Mouse (Mus musculus) limb, embryonic 13.5 days (tissue): ENCODE results near the gene Pdxdc1. TPM values are rescaled to one million over a fixed set of nuclear protein-coding genes. Genes with fewer than 3 reads are reported as not detected.
"Not testable (repeated sequence)": the region's sequence is repeated elsewhere in the genome, so short reads cannot be mapped to it uniquely, and the experiment has no call there.

Experiments used
- ATAC-seq: fragments of 200-750 bp; cut with Nextera tagmentation; 2 replicates; pipeline ENCODE4 v1.8.0; 2017; ENCODE audit warnings: low read depth, moderate number of reproducible peaks, moderate TSS enrichment; ENCODE audit not compliant: low FRiP score
- H3K27ac ChIP-seq: fragments of 300-500 bp; sonication (generic); 2 replicates; pipeline ENCODE4 v1.5.1; 2015; ENCODE audit warnings: inconsistent platforms, mild to moderate bottlenecking, moderate library complexity
- H3K27me3 ChIP-seq: fragments of 300-500 bp; sonication (generic); 2 replicates; pipeline ENCODE4 v1.6.1; 2015; ENCODE audit warnings: mild to moderate bottlenecking, inconsistent platforms
- H3K36me3 ChIP-seq: fragments of 300-500 bp; sonication (generic); 2 replicates; pipeline ENCODE4 v1.6.1; 2015; ENCODE audit warnings: inconsistent platforms, mild to moderate bottlenecking, moderate library complexity
- H3K4me1 ChIP-seq: fragments of 300-500 bp; sonication (generic); 2 replicates; pipeline ENCODE4 v1.6.1; 2015; ENCODE audit warnings: inconsistent platforms
- H3K4me2 ChIP-seq: fragments of 300-500 bp; sonication (generic); replicated peaks from 2 replicates; pipeline ENCODE4 v1.6.1; 2015; ENCODE audit warnings: inconsistent platforms, mild to moderate bottlenecking, moderate library complexity
- H3K4me3 ChIP-seq: fragments of 300-500 bp; sonication (generic); 2 replicates; pipeline ENCODE4 v1.5.1; 2015; ENCODE audit warnings: moderate library complexity, mild to moderate bottlenecking, inconsistent platforms
- H3K9ac ChIP-seq: fragments of 300-500 bp; sonication (generic); 2 replicates; pipeline ENCODE4 v1.6.1; 2015; ENCODE audit warnings: mild to moderate bottlenecking, inconsistent platforms
- H3K9me3 ChIP-seq: fragments of 300-500 bp; sonication (generic); 2 replicates; pipeline ENCODE4 v1.6.1; 2016; ENCODE audit warnings: inconsistent platforms
- WGBS: fragments of 180-500 bp; shearing (Covaris S2); methylation state at CpG from one replicate; pipeline ENCODE4 v1.1.7; 2015; 5-methylcytosine and 5-hydroxymethylcytosine counted together
- polyA plus RNA-seq: library from polyadenylated mRNA; unstranded; fragments of >200 nt; fragmentation: Nextera tagmentation; extraction: Ambion mirVana; gene quantifications from 2 replicates; pipeline ENCODE4 v1.2.1, GENCODE M21; 2015

The Pdxdc1 gene
- polyA plus RNA-seq = 110 and 111 TPM in 2 replicates

GRCm38 (mm10) chr16:13902888-13903483, at the start of gene Pdxdc1, which contains the start of gene Mpv17l:
TSS of gene Pdxdc1 (minus strand) at chr16:13903131.
TSS of gene Mpv17l (plus strand) at chr16:13903161.
- H3K4me1 ChIP-seq = peaks cover 17% of the 10 kb centered on the region
- H3K4me3 ChIP-seq = peak within 1 kb of the TSS; percentile 92
- no peaks in the 10 kb centered on the region for H3K27me3 ChIP-seq
- peak; percentile 97 for ATAC-seq
- under 1% methylated on average over 52 of the region's 57 CpGs for WGBS
- H3K9me3 ChIP-seq = no peaks in the 10 kb centered on the region
- H3K4me2 ChIP-seq = peak within 1 kb of the TSS; percentile 68
- H3K27ac ChIP-seq = peak within 1 kb of the TSS; percentile 88
- H3K36me3 ChIP-seq = no peaks in the 10 kb centered on the region
- H3K9ac ChIP-seq = peak within 1 kb of the TSS; percentile 97

GRCm38 (mm10) chr16:13951245-13951644, 48.3 kb upstream of the Pdxdc1 start:
- Histone ChIP-seq H3K27me3 (no peaks in the 10 kb centered on the region), H3K4me3 (no peak overlapping the region)

GRCm38 (mm10) chr16:13946306-13946705, 43.4 kb upstream of the Pdxdc1 start:
- Histone ChIP-seq H3K4me3 (no peak overlapping the region), H3K4me1 (no peaks in the 10 kb centered on the region), H3K9me3 (no peaks in the 10 kb centered on the region), H3K9ac (no peak overlapping the region), H3K27me3 (peaks cover 13% of the 10 kb centered on the region), H3K4me2 (no peak overlapping the region), H3K36me3 (no peaks in the 10 kb centered on the region), H3K27ac (no peak overlapping the region)
- no peak for ATAC-seq
- 86% methylated on average over 1 of the region's 1 CpGs for WGBS

More at GRCm38 (mm10) chr16:13951245-13951644, 48.3 kb upstream of the Pdxdc1 start:
- Histone ChIP-seq H3K9me3 (no peaks in the 10 kb centered on the region), H3K36me3 (no peaks in the 10 kb centered on the region), H3K4me2 (no peak overlapping the region), H3K9ac (no peak overlapping the region), H3K4me1 (no peaks in the 10 kb centered on the region), H3K27ac (no peak overlapping the region)
- ATAC-seq = no peak
- 75% methylated on average over 3 of the region's 3 CpGs for WGBS

GRCm38 (mm10) chr16:13945153-13945552, 42.2 kb upstream of the Pdxdc1 start:
- Histone ChIP-seq H3K4me1 (no peaks in the 10 kb centered on the region), H3K36me3 (no peaks in the 10 kb centered on the region), H3K4me2 (no peak overlapping the region), H3K9me3 (no peaks in the 10 kb centered on the region), H3K27me3 (peaks cover 17% of the 10 kb centered on the region), H3K27ac (no peak overlapping the region), H3K4me3 (no peak overlapping the region), H3K9ac (no peak overlapping the region)
- 68% methylated on average over 4 of the region's 4 CpGs for WGBS
- ATAC-seq = peak; percentile 61; the same call in 1 of the 2 replicates

- H3K9me3 ChIP-seq = no peaks in the 10 kb centered on the region
- ATAC-seq = no peak
- peaks cover 19% of the 10 kb centered on the region for H3K27me3 ChIP-seq
- no peak overlapping the region for H3K4me3 ChIP-seq
- no peaks in the 10 kb centered on the region for H3K36me3 ChIP-seq
- WGBS = 78% methylated on average over 5 of the region's 5 CpGs
- H3K27ac ChIP-seq = no peak overlapping the region
- no peaks in the 10 kb centered on the region for H3K4me1 ChIP-seq
- H3K4me2 ChIP-seq = no peak overlapping the region
- no peak overlapping the region for H3K9ac ChIP-seq
These were observed 41.8 kb upstream of the Pdxdc1 start for GRCm38 (mm10) chr16:13944752-13945151.

DNA sequence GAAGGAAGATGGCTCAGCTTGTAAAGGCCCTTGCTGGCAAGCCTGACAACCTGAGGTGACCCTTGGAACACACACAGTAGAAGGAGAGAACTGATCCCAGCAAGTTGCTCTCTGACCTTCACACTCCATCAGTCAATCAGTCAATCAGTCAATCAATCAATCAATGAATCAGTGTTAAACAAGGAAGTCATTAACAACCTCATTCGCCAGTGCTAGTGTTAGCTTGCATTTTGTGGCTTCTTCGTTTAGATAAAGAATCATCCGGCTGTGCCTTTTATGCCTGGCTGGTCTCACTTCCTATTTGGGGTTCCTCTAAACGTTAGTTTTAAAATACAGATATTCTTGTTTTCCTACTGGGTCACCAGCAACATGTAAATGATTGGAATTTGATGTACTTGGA, 41.2 kb upstream of the Pdxdc1 start:
- Histone ChIP-seq H3K4me3 (no peak overlapping the region), H3K4me1 (no peaks in the 10 kb centered on the region), H3K27me3 (peaks cover 19% of the 10 kb centered on the region), H3K9ac (no peak overlapping the region), H3K27ac (no peak overlapping the region), H3K9me3 (no peaks in the 10 kb centered on the region), H3K4me2 (no peak overlapping the region), H3K36me3 (no peaks in the 10 kb centered on the region)
- no peak for ATAC-seq
- 37% methylated on average over 4 of the region's 4 CpGs for WGBS

- H3K9ac ChIP-seq = peak overlapping the region; percentile 73
- H3K4me1 ChIP-seq = no peaks in the 10 kb centered on the region
- H3K27ac ChIP-seq = no peak overlapping the region
- H3K9me3 ChIP-seq = no peaks in the 10 kb centered on the region
- no peaks in the 10 kb centered on the region for H3K36me3 ChIP-seq
- H3K4me3 ChIP-seq = peak overlapping the region; percentile 55
- peak; percentile 67; the same call in 1 of the 2 replicates for ATAC-seq
- 2% methylated on average over 34 of the region's 34 CpGs for WGBS
- H3K27me3 ChIP-seq = peaks cover 19% of the 10 kb centered on the region
- H3K4me2 ChIP-seq = peak overlapping the region; percentile 98
These were observed 38.0 kb upstream of the Pdxdc1 start for GRCm38 (mm10) chr16:13940847-13941395.

DNA sequence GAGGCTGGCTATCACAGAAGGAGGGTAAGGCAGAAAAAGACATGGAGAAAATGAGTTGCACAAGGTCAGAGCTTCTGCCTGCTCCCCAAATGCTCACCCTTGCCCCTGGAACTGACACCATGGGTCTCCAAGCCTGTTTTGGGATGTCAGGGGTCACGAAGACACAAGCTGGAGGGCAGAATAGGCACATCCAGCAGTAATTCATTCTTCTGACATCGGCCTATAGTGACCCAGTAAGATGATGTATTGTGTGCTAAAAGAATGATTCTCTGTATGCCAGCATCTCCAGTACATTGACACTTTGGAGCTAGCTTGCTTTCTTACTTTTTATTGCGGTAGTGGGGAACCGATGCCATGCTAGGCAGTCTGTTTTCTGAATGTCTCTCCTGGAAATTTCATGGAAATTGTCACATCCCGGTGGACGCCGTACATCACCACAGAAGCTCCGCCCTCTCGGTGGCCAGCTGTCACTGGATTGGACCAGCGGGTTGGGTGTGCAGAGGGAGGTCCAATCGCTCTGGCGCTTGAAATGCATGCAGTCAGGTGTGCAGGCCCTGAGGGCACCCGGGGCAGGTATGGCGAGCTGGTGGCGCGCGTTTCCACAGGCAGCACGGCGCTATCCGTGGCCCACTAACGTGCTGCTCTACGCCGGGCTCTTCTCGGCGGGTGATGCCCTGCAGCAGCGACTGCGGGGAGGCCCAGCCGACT, 37.4 kb upstream of the Pdxdc1 start:
- peak overlapping the region; percentile 55 for H3K4me3 ChIP-seq
- no peak overlapping the region for H3K27ac ChIP-seq
- peak; percentile 90 for ATAC-seq
- peak overlapping the region; percentile 73 for H3K9ac ChIP-seq
- H3K36me3 ChIP-seq = no peaks in the 10 kb centered on the region
- peak overlapping the region; percentile 98 for H3K4me2 ChIP-seq
- no peaks in the 10 kb centered on the region for H3K9me3 ChIP-seq
- H3K27me3 ChIP-seq = peaks cover 19% of the 10 kb centered on the region
- 5% methylated on average over 28 of the region's 28 CpGs for whole genome bisulfite sequencing
- no peaks in the 10 kb centered on the region for H3K4me1 ChIP-seq

- no peak overlapping the region for H3K9ac ChIP-seq
- no peaks in the 10 kb centered on the region for H3K36me3 ChIP-seq
- H3K27ac ChIP-seq = no peak overlapping the region
- H3K27me3 ChIP-seq = no peaks in the 10 kb centered on the region
- H3K4me1 ChIP-seq = no peaks in the 10 kb centered on the region
- ATAC-seq = no peak
- no peak overlapping the region for H3K4me3 ChIP-seq
- 90% methylated on average over 4 of the region's 4 CpGs for WGBS
- H3K9me3 ChIP-seq = no peaks in the 10 kb centered on the region
- H3K4me2 ChIP-seq = no peak overlapping the region
These were observed 24.6 kb upstream of the Pdxdc1 start for GRCm38 (mm10) chr16:13927456-13928075.

DNA sequence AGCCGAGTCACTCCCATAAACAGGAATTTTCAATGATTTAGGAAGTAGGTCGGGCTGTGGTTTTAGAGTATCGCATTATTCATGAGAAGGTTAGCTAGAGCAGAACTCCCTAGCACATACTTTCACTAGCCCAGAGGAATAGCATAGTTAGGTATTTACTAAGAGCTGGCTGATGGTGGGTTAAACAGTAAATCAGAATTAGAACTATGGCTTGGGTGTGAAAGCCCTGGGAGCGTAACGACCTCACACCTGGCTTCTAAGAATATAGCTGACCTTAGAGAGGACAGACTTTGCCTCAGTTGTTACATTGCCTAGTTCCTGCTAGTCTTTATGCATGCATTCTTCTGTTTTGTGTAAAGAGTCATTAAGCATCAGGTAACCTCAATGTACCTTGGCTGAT, 20.0 kb upstream of the Pdxdc1 start:
- not testable (repeated sequence) for H3K9ac ChIP-seq, H3K4me3 ChIP-seq, H3K36me3 ChIP-seq, H3K4me2 ChIP-seq, ATAC-seq, H3K27me3 ChIP-seq, H3K27ac ChIP-seq, H3K9me3 ChIP-seq, H3K4me1 ChIP-seq
- 93% methylated on average over 5 of the region's 5 CpGs for WGBS

DNA sequence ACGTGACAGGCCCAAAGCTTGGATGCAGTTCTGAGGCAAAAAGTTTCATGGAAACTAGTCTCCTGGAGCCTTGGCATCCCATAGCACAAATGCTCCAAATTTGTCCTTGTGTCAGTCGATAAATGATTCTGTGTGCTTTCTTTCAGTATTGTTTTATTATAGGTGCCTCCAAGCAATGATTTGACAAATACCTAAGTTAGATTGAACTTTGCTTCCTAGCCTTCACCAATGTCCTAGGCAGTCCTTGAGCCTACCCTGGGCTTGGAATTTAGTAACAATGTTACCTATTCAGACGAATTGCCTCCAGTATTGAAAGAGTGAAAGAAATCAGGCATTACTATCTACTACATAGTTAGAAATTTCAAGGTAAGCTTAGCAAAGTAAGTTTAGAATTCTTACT, 19.6 kb upstream of the Pdxdc1 start:
- H3K4me3 ChIP-seq, H3K4me1 ChIP-seq, H3K27me3 ChIP-seq, H3K4me2 ChIP-seq, H3K36me3 ChIP-seq, ATAC-seq, H3K27ac ChIP-seq, H3K9ac ChIP-seq: not testable (repeated sequence)
- peaks cover 10% of the 10 kb centered on the region; the same call in 1 of the 2 replicates for H3K9me3 ChIP-seq
- WGBS = 87% methylated on average over 3 of the region's 3 CpGs

GRCm38 (mm10) chr16:13921781-13922180, 18.9 kb upstream of the Pdxdc1 start:
- no peak overlapping the region for H3K27ac ChIP-seq
- no peak overlapping the region for H3K4me2 ChIP-seq
- no peak overlapping the region for H3K4me3 ChIP-seq
- no peaks in the 10 kb centered on the region for H3K27me3 ChIP-seq
- 94% methylated on average over 7 of the region's 7 CpGs for WGBS
- H3K9ac ChIP-seq = no peak overlapping the region
- no peak for ATAC-seq
- peaks cover 13% of the 10 kb centered on the region; the same call in 1 of the 2 replicates for H3K9me3 ChIP-seq
- no peaks in the 10 kb centered on the region for H3K4me1 ChIP-seq
- peaks cover 6% of the 10 kb centered on the region; the same call in 1 of the 2 replicates for H3K36me3 ChIP-seq
